Mouse (Mus musculus) macrophage (primary cell): ENCODE results near the gene Garnl3. TPM values are rescaled to one million over a fixed set of nuclear protein-coding genes. Genes with fewer than 3 reads are reported as not detected.

ENCODE experiments used
- H3K27ac ChIP-seq: fragments of 350-480 bp; formaldehyde crosslinking; 2 replicates; pipeline ENCODE4 v1.9.0; 2021
- H3K36me3 ChIP-seq: fragments of 350-480 bp; formaldehyde crosslinking; 2 replicates; pipeline ENCODE4 v1.9.0; 2021; ENCODE audit errors: inconsistent target
- H3K4me3 ChIP-seq: fragments of 350-480 bp; formaldehyde crosslinking; 2 replicates; pipeline ENCODE4 v1.9.0; 2021; ENCODE audit errors: inconsistent target
- H3K79me2 ChIP-seq: fragments of 350-480 bp; formaldehyde crosslinking; 2 replicates; pipeline ENCODE4 v1.9.0; 2021; ENCODE audit errors: inconsistent target
- WGBS: methylation state at CpG from one replicate; pipeline ENCODE4 v1.1.7; 2026; ENCODE audit warnings: inconsistent platforms; ENCODE audit not compliant: missing documents; 5-methylcytosine and 5-hydroxymethylcytosine counted together
- polyA plus RNA-seq: library from polyadenylated mRNA; stranded (reverse); fragments of 250-400 nt; gene quantifications from 3 replicates; pipeline ENCODE4 v1.2.4, GENCODE M21; 2018; ENCODE audit warnings: inconsistent platforms

Garnl3 gene
- polyA plus RNA-seq, 1 experiment from 2014 or later: 0.49 TPM

GRCm38 (mm10) chr2:32997081-32997480, 134.4 kb downstream of the Garnl3 start:
- H3K36me3 ChIP-seq: no peaks in the 10 kb centered on the region
- H3K79me2 ChIP-seq: no peaks in the 10 kb centered on the region
- H3K4me3 ChIP-seq: no peak overlapping the region
- WGBS: 76% methylated on average over 6 of the region's 6 CpGs
- H3K27ac ChIP-seq: no peak overlapping the region

DNA sequence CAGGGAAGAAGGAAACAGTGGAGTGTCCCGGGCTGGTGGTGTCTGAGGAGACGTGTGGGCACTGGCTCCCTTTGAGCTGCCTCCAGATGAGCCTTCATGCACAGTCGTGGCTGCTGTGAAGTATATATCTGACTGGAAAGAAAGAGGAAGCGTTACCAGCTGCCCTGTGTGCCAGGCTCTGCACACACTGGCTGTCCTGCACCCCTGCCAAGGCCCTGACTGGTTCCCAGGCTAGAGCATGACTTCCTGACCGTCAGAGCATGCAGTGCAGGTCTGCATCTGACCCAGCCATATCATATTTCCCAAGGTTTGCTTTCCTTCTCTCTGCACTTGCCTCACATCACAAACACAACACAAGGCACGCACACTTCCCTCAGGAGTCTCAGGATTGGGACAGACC, 139.3 kb downstream of the Garnl3 start:
- Histone ChIP-seq H3K4me3 (no peak overlapping the region), H3K79me2 (no peaks in the 10 kb centered on the region), H3K27ac (no peak overlapping the region), H3K36me3 (no peaks in the 10 kb centered on the region)
- 8% methylated on average over 6 of the region's 6 CpGs for WGBS

DNA sequence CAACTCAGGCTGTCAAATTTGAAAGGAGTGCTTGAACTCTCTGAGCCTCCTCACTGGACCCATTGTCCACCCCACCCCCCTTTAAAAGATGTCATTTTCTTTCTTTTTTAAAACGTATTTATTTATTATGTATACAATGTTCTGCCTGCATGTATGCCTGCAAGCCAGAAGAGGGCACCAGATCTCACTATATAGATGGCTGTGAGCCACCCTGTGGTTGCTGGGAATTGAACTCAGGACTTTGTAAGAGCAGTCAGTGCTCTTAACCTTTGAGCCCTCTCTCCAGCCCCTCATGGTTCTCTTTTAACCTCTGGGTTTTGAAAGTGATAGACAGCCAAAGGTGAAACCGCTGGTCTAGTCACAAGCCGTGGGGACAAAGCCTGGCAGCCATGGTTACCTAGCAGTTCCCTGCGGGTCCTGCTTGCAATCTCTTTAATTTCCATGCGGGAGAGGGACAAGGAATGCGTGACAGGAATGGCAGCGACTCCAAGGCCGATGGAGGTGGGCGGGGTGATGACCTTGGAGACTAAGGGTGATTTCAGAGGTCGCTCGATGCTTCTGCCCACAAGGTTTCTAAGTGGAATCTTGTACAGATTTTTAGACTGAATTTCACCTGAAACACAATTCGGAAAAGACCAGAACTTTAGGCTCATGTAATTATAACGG, 141.2 kb downstream of the Garnl3 start:
- WGBS: 83% methylated on average over 13 of the region's 13 CpGs
- Histone ChIP-seq H3K27ac (no peak overlapping the region), H3K79me2 (no peaks in the 10 kb centered on the region), H3K36me3 (no peaks in the 10 kb centered on the region), H3K4me3 (no peak overlapping the region)

- no peak overlapping the region for H3K4me3 ChIP-seq
- 31% methylated on average over 3 of the region's 3 CpGs for WGBS
- H3K79me2 ChIP-seq: no peaks in the 10 kb centered on the region
- H3K27ac ChIP-seq: no peak overlapping the region
- H3K36me3 ChIP-seq: no peaks in the 10 kb centered on the region
Observed at GRCm38 (mm10) chr2:32989376-32989775, 142.1 kb downstream of the Garnl3 start.

DNA sequence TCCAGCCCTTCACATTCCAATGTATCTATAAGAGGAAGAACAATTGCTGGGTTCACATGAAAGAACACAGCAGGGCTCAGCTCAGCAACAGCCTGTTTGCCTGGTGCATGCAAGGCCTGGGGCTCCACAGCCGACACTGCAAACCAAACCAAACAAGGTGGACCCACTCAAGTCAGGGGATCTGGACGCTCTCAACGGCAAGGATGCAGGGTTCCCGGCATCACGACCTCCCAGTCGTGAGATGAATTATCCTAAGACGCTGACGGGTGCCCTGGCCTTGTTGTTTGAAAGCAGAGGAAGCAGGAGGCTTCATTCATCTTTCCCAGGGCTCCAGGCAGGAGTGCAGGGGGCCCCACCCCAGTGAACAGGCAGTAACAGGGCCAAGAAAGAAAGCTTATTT, 145.6 kb downstream of the Garnl3 start:
- Histone ChIP-seq H3K4me3 (no peak overlapping the region), H3K36me3 (no peaks in the 10 kb centered on the region), H3K79me2 (no peaks in the 10 kb centered on the region; the same call in 1 of the 2 replicates), H3K27ac (no peak overlapping the region)
- WGBS: 78% methylated on average over 8 of the region's 8 CpGs

DNA sequence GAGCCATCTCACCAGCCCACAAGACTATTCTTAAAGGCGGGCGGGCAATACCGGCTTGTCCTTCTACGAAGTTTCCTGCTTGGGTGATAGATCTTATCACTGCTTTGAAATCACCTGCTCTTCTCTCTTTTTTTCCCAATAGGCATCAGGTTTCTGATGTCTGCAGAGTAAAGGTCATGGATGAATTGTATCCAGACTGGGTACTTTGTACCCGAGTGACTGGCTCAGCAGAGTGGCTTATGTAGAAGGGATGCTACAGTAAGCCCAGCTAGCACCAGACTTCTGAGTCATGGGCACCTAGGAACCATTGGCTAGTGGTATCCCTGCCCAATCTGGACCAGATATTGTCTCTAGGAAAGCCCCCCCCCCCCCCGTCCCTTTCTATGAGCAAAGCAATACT, 147.8 kb downstream of the Garnl3 start:
- Histone ChIP-seq H3K27ac (no peak overlapping the region), H3K36me3 (no peaks in the 10 kb centered on the region), H3K4me3 (no peak overlapping the region), H3K79me2 (no peaks in the 10 kb centered on the region; the same call in 1 of the 2 replicates)
- WGBS: 60% methylated on average over 6 of the region's 6 CpGs

DNA sequence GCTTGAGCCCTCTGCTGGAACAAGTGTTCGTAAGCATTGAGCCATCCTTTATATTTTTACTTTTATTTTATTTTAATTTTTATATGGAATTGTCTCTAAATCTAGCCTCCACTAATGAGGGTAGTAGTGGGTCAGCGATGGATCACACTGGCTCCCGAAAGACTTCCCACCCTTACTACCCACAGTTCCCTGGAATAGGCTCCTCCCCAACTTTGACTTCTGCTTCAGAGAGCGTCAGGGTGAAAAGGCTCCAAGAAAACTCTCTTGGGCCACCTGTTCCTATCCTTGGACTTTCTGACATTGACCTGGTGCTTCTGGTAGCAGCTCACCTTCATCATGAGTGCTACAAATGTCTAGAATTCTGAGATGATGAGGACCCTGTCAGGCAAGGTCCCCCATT, 148.8 kb downstream of the Garnl3 start:
- 2% methylated on average over 4 of the region's 4 CpGs for whole genome bisulfite sequencing
- Histone ChIP-seq H3K27ac (peak overlapping the region; percentile 25), H3K36me3 (no peaks in the 10 kb centered on the region), H3K79me2 (no peaks in the 10 kb centered on the region; the same call in 1 of the 2 replicates), H3K4me3 (peak overlapping the region; percentile 55)

GRCm38 (mm10) chr2:32981725-32982271, 149.7 kb downstream of the Garnl3 start, which contains the start of gene Slc2a8:
TSS of gene Slc2a8 (minus strand) at chr2:32982083.
- peak within 1 kb of the TSS; percentile 55 for H3K4me3 ChIP-seq
- H3K79me2 ChIP-seq: no peaks in the 10 kb centered on the region; the same call in 1 of the 2 replicates
- 1% methylated on average over 50 of the region's 50 CpGs for WGBS
- peak within 1 kb of the TSS; percentile 25 for H3K27ac ChIP-seq
- H3K36me3 ChIP-seq: no peaks in the 10 kb centered on the region

- peaks cover 5% of the 10 kb centered on the region; the same call in 1 of the 2 replicates for H3K36me3 ChIP-seq
- H3K79me2 ChIP-seq: no peaks in the 10 kb centered on the region; the same call in 1 of the 2 replicates
- H3K4me3 ChIP-seq: peak overlapping the region; percentile 55
- WGBS: 8% methylated on average over 20 of the region's 23 CpGs
- no peak overlapping the region for H3K27ac ChIP-seq
Observed at GRCm38 (mm10) chr2:32981281-32981680, 150.2 kb downstream of the Garnl3 start.

DNA sequence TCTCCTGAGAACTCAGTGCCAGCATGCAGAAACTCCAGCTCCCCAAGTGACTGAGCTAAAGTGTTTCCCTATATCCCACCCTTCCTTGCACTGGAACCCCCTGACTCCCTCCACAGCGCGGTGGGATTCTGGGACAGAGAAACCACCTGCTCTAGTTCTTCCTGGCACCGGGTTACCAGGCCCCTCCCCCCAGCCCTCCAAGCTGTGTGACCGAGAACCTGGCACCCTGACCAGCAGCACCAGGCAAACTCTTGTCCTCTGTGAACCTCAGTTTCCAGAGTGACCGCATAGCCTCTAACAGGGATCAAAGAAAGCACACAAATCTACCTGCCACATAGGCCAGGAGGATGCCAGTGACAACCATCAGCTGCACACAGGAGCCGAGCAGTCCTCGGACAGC, 151.8 kb downstream of the Garnl3 start:
- Histone ChIP-seq H3K27ac (no peak overlapping the region), H3K4me3 (no peak overlapping the region), H3K36me3 (peaks cover 20% of the 10 kb centered on the region; the same call in 1 of the 2 replicates), H3K79me2 (no peaks in the 10 kb centered on the region; the same call in 1 of the 2 replicates)
- 98% methylated on average over 7 of the region's 7 CpGs for WGBS

DNA sequence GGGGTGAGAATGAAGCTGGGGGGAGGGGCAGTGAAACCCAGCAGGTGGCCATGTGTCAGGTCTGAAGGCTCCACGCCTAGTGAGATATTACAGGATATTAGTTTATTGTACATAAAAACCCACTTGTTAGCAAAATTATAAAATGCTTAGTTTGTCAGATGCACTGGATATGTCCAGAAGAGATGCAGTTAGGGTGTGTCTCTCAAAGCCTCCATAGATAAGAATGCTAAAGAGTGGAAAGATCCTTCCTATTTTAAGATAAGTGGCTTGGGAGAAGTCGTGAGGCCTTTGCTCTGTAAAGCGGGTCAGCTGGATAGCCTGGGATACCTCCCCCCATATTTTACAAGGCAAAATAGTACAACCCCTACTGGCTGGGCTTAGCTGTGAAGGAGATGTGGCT, 152.8 kb downstream of the Garnl3 start:
- Histone ChIP-seq H3K27ac (no peak overlapping the region), H3K4me3 (no peak overlapping the region), H3K79me2 (no peaks in the 10 kb centered on the region; the same call in 1 of the 2 replicates), H3K36me3 (peaks cover 30% of the 10 kb centered on the region)
- WGBS: 92% methylated on average over 3 of the region's 3 CpGs

- H3K4me3 ChIP-seq: no peak overlapping the region
- WGBS: 99% methylated on average over 5 of the region's 5 CpGs
- peaks cover 39% of the 10 kb centered on the region for H3K36me3 ChIP-seq
- no peak overlapping the region for H3K27ac ChIP-seq
- H3K79me2 ChIP-seq: no peaks in the 10 kb centered on the region; the same call in 1 of the 2 replicates
Observed at GRCm38 (mm10) chr2:32977114-32977513, 154.3 kb downstream of the Garnl3 start.

GRCm38 (mm10) chr2:32974216-32974615, 157.2 kb downstream of the Garnl3 start:
- no peak overlapping the region for H3K27ac ChIP-seq
- peaks cover 39% of the 10 kb centered on the region for H3K36me3 ChIP-seq
- H3K4me3 ChIP-seq: no peak overlapping the region
- H3K79me2 ChIP-seq: no peaks in the 10 kb centered on the region
- 99% methylated on average over 7 of the region's 8 CpGs for WGBS

DNA sequence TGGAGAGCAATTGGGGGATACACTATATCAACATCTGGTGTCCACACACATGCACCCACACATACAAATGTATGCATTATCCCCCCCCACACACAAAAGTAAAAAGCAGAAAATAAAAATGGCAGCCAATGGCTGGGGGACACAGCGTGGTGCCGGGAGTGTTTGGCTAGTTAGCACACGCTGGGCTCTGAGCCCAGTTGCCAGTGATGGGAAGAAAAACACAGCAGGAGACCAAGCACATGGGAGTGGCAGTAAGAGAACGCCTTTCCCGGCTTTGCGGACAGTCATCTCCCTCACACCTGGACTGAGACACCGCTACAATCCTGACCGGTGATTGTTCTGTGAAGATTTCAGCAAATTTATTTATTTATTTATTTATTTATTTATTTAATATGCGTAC, 160.2 kb downstream of the Garnl3 start:
- peaks cover 34% of the 10 kb centered on the region for H3K36me3 ChIP-seq
- H3K27ac ChIP-seq: no peak overlapping the region
- 89% methylated on average over 7 of the region's 9 CpGs for WGBS
- peaks cover 13% of the 10 kb centered on the region for H3K79me2 ChIP-seq
- H3K4me3 ChIP-seq: no peak overlapping the region

- WGBS: 29% methylated on average over 8 of the region's 8 CpGs
Observed at GRCm38 (mm10) chr2:32969326-32969725, 162.1 kb downstream of the Garnl3 start.

More at GRCm38 (mm10) chr2:32969326-32969725, 162.1 kb downstream of the Garnl3 start:
- peak overlapping the region; percentile 98 for H3K27ac ChIP-seq
- H3K79me2 ChIP-seq: peaks cover 18% of the 10 kb centered on the region
- no peak overlapping the region for H3K4me3 ChIP-seq
- H3K36me3 ChIP-seq: peaks cover 19% of the 10 kb centered on the region
